Mouse (Mus musculus): Measurements from ENCODE around the gene Zfp128. TPM values are rescaled to one million over a fixed set of nuclear protein-coding genes. Genes with fewer than 3 reads are reported as not detected.
"Not testable (repeated sequence)": the region's sequence is repeated elsewhere in the genome, so short reads cannot be mapped to it uniquely, and the experiment has no call there.

The Zfp128 gene
- polyA plus RNA-seq, 1 experiment from 2014 or later: 1.0 TPM

DNA sequence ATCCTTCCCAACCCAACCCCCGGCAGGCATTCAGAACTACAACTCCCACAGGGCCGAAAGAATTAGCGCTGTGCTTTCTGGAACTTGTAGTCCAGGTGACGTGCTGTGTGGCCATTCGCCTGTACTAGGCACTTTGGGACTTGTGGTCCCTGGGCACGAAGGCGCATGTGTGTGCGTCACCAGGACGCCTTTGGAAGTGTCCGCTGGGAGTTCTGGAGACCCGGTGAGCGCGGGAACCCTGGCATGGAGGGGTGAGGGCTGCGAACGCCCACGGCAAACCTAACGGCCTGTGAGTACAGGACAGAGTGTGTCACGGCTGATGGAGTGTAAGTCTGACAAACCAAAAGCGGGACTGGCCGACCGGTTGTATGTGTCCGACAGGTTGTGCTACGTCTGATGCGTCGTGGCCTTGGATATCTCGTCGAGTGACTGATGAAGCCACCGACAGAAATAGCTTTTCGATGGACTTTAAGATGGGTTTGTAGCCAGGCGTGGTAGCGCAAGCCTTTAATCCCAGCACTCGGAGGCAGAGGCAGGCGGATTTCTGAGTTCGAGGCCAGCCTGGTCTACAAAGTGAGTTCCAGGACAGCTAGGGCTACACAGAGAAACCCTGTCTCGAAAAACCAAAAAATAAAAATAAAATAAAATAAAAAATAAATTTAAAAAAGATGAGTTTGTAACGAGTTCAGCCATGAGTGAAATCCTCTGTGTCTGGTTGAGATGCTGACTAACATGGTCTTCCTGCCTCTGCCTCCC, 16.9 kb downstream of the Zfp128 start, which contains the start of gene Zscan22:
Gene Zscan22, plus strand, starts transcription at position 161 of the 756 bp plus-strand sequence.
- no peaks in the 10 kb centered on the region for H3K27me3 ChIP-seq (replicated peaks)
- no peaks in the 10 kb centered on the region for H3K9me3 ChIP-seq (replicated peaks)
- H3K4me3 ChIP-seq: peak within 1 kb of the TSS; percentile 68
- peak within 1 kb of the TSS; percentile 73 for H3K9ac ChIP-seq
- H3K4me2 ChIP-seq: peak within 1 kb of the TSS; percentile 69
- peak within 1 kb of the TSS; percentile 45; the same call in 1 of the 2 replicates for H3K27ac ChIP-seq
- peaks cover 12% of the 10 kb centered on the region for H3K36me3 ChIP-seq
- peak; percentile 98 for ATAC-seq
- peaks cover 14% of the 10 kb centered on the region for H3K4me1 ChIP-seq
- WGBS (ENCODE audit: insufficient replicate concordance): 3% methylated on average over 36 of the region's 36 CpGs

DNA sequence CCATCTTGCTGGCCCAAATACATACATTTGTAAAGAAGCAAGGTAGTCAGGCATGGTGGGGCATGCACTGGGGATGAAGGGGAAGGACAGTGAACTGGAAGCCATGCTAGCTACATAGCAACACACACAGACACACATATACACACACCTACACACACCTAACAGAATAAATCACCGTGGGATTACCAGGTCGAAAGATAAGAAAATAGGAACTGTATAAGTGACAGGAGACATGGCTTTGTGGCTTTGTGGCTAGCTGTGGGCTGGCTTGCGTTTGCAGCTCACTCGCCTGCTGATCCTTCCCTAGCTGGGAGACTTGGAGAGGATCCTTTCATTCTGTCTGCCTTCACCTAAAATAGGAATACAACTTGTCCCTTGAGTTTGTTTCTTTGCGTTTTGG, 20.5 kb downstream of the Zfp128 start:
- Histone ChIP-seq H3K9me3 (replicated peaks) (no peaks in the 10 kb centered on the region), H3K4me3 (no peak overlapping the region), H3K4me2 (no peak overlapping the region), H3K27me3 (replicated peaks) (no peaks in the 10 kb centered on the region), H3K36me3 (peaks cover 49% of the 10 kb centered on the region), H3K27ac (no peak overlapping the region), H3K9ac (no peak overlapping the region), H3K4me1 (peaks cover 30% of the 10 kb centered on the region)
- WGBS (ENCODE audit: insufficient replicate concordance): 47% methylated on average over 5 of the region's 5 CpGs
- ATAC-seq: no peak

DNA sequence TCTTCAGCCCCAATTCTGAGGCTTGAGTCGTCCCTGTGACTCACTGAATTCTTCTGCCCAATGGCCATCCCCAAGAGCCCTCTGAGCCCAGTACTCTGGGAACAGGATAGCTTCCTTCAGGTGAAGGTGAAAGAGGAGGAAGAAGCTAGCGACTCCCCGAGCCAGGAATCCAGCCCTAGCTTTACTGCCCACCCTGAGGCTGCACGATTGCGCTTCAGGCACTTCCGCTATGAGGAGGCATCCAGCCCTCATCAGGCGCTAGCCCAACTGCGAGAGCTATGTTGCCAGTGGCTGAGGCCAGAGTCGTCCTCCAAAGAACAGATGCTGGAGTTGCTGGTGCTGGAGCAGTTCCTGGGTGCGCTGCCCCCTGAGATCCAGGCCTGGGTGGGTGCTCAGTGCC, 22.6 kb downstream of the Zfp128 start:
- Histone ChIP-seq H3K4me2 (peak overlapping the region; percentile 49), H3K36me3 (peaks cover 70% of the 10 kb centered on the region), H3K4me1 (peaks cover 26% of the 10 kb centered on the region), H3K9me3 (replicated peaks) (no peaks in the 10 kb centered on the region), H3K4me3 (peak overlapping the region; percentile 34), H3K27ac (0 out of 2 replicates have a peak overlapping the region, but pooled peaks have one; percentile 24), H3K9ac (peak overlapping the region; percentile 42; the same call in 1 of the 2 replicates), H3K27me3 (replicated peaks) (no peaks in the 10 kb centered on the region)
- WGBS (ENCODE audit: insufficient replicate concordance): 37% methylated on average over 10 of the region's 10 CpGs
- ATAC-seq: peak; percentile 27

DNA sequence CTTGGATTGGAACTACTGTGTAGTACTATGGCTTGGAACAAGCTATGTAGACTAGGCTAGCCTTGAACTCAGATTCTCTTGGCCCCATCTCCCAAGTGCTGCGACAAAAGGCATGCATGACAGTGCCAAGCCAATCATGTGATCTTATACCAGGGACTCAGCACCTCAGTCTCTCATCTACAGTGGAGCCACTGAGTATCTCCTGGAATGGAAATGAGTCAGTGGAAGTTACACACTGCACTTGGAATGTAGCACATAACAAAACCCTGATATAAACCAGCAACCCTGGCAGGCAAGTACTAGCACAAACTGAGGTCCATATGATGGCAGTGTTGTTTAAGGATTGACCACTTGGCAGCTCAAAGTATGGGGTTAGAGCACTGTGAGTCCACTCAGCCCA, 24.2 kb downstream of the Zfp128 start:
- H3K4me1 ChIP-seq: peaks cover 23% of the 10 kb centered on the region
- H3K36me3 ChIP-seq: peaks cover 71% of the 10 kb centered on the region
- no peak overlapping the region for H3K4me2 ChIP-seq
- no peaks in the 10 kb centered on the region for H3K27me3 ChIP-seq (replicated peaks)
- no peak overlapping the region for H3K4me3 ChIP-seq
- ATAC-seq: no peak
- no peak overlapping the region for H3K27ac ChIP-seq
- H3K9me3 ChIP-seq (replicated peaks): no peaks in the 10 kb centered on the region
- WGBS (ENCODE audit: insufficient replicate concordance): 86% methylated on average over 1 of the region's 1 CpGs
- H3K9ac ChIP-seq: no peak overlapping the region

DNA sequence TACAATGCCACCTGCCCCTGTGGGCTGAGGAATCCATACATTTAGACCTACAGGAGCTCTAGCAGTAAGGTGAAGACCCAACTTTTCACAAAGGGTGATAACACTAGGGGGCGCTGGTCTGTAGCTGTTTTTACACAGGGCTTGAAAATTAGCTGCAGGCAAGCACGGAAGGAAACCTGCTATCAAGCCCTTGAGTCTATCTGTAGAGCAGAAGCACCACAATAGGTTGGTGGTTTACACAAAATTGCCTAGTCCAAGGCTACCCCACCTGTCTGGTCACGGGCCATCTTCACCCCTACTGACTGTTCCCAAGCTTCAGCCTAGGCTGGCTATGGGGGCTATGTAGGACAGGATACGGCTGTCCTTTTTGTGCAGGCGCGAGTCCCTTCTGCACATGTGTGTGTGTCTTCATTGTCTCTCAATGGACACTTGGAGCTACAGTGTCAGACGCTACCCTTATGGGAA, 28.6 kb downstream of the Zfp128 start:
- no peaks in the 10 kb centered on the region for H3K27me3 ChIP-seq (replicated peaks)
- peaks cover 13% of the 10 kb centered on the region; the same call in 1 of the 2 replicates for H3K4me1 ChIP-seq
- ATAC-seq: peak; percentile 62
- no peaks in the 10 kb centered on the region for H3K9me3 ChIP-seq (replicated peaks)
- peak overlapping the region; percentile 70 for H3K4me3 ChIP-seq
- H3K27ac ChIP-seq: peak overlapping the region; percentile 90
- H3K4me2 ChIP-seq: peak overlapping the region; percentile 74
- H3K36me3 ChIP-seq: peaks cover 42% of the 10 kb centered on the region
- 20% methylated on average over 7 of the region's 7 CpGs for WGBS (ENCODE audit: insufficient replicate concordance)
- peak overlapping the region; percentile 69 for H3K9ac ChIP-seq

DNA sequence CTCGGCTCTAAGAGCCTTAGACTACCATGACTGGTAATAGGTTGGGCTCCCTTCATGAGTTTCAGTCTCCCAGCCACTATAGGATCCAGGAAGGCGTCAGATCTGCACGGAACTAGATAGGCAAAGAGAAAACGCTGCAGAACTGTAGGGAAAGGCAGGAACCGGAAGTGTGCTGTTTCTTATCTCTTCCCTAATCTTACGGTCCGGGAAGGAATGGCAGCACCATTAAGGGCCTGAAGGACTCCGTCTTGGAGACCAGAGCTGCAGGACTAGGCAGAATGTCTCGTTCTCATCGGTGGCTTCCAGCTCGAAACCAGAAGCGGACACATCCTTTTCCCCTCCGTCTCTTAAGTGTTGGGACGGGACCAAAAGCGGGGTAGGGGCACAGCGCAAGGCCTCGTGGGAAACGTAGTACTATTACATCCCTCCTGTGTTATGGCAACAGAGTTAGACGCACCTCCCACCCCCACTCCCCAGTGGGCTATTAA, 29.2 kb downstream of the Zfp128 start:
- H3K36me3 ChIP-seq: peaks cover 35% of the 10 kb centered on the region
- ATAC-seq: peak; percentile 84
- WGBS (ENCODE audit: insufficient replicate concordance): 4% methylated on average over 19 of the region's 19 CpGs
- H3K27ac ChIP-seq: peak overlapping the region; percentile 90
- no peaks in the 10 kb centered on the region for H3K27me3 ChIP-seq (replicated peaks)
- peaks cover 12% of the 10 kb centered on the region; the same call in 1 of the 2 replicates for H3K4me1 ChIP-seq
- H3K9ac ChIP-seq: peak overlapping the region; percentile 69
- H3K4me2 ChIP-seq: peak overlapping the region; percentile 74
- H3K9me3 ChIP-seq (replicated peaks): no peaks in the 10 kb centered on the region
- peak overlapping the region; percentile 70 for H3K4me3 ChIP-seq

DNA sequence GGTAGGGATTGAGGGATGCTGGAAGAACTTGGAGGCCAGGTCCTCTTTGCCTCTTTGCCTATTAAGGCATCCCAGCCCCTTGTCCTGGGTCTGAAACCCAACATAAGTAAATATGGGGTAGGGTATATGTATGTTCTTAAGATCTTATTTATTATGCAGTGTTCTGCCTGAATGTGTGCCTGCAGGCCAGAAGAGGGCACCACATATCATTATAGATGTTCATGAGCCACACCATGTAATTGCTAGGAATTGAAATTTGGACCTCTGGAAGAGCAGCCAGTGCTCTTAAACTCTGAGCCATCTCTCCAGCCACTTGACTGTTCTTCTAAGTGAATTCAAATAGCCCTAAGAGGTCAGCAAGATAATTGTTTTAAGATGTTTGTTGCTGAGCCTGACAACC, 32.6 kb downstream of the Zfp128 start:
- Histone ChIP-seq H3K4me3 (no peak overlapping the region), H3K36me3 (peaks cover 2% of the 10 kb centered on the region), H3K4me1 (peaks cover 12% of the 10 kb centered on the region; the same call in 1 of the 2 replicates), H3K9ac (no peak overlapping the region), H3K4me2 (no peak overlapping the region), H3K9me3 (replicated peaks) (no peaks in the 10 kb centered on the region), H3K27me3 (replicated peaks) (no peaks in the 10 kb centered on the region), H3K27ac (no peak overlapping the region)
- no peak for ATAC-seq

DNA sequence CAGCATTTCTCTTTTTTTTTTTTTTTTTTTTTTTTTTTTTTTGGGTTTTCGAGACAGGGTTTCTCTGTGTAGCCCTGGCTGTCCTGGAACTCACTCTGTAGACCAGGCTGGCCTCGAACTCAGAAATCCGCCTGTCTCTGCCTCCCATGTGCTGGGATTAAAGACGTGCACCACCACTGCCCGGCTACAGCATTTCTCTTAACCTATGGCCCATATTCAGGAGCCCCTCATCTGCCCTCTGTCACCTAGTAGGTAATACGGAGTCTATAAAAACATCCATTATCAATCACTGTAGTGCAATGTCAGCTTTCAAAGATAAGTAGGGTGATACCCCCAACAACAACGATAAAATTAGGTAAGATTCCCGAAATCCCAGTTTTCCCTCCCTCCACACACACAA, 39.5 kb downstream of the Zfp128 start:
- 72% methylated on average over 7 of the region's 8 CpGs for WGBS (ENCODE audit: insufficient replicate concordance)
- H3K4me3 ChIP-seq: 0 out of 2 replicates have a peak overlapping the region, but pooled peaks have one; percentile 84
- peaks cover 27% of the 10 kb centered on the region for H3K36me3 ChIP-seq
- H3K9ac ChIP-seq: peak overlapping the region; percentile 83; the same call in 1 of the 2 replicates
- H3K27me3 ChIP-seq (replicated peaks); ATAC-seq; H3K9me3 ChIP-seq (replicated peaks); H3K27ac ChIP-seq: not testable (repeated sequence)
- peak overlapping the region; percentile 88 for H3K4me2 ChIP-seq
- peaks cover 43% of the 10 kb centered on the region for H3K4me1 ChIP-seq

DNA sequence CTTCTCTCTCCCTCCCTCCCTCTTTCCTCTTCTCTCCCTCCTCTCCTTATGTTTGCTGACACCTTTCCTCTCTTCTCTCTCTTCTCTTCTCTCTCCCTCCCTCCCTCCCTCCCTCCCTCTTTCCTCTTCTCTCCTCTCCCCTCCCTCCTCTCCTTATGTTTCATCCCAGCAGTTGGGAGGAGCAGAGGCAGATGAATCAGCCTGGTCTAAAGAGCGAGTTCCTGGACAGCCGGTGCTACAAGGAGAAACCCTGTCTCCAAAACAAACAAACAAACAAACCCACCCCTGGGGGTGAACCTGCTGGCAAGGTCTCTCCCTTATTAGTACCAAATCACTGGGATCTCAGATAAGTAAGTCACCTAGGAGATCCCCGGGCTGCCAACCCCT, 40.3 kb downstream of the Zfp128 start:
- Histone ChIP-seq H3K4me1 (peaks cover 44% of the 10 kb centered on the region), H3K36me3 (peaks cover 35% of the 10 kb centered on the region), H3K27me3 (replicated peaks) (no peaks in the 10 kb centered on the region), H3K9me3 (replicated peaks) (no peaks in the 10 kb centered on the region), H3K4me2 (peak overlapping the region; percentile 88), H3K27ac (peak overlapping the region; percentile 91), H3K9ac (peak overlapping the region; percentile 83), H3K4me3 (peak overlapping the region; percentile 84)
- ATAC-seq: no peak
- 0% methylated on average over 3 of the region's 3 CpGs for WGBS (ENCODE audit: insufficient replicate concordance)

DNA sequence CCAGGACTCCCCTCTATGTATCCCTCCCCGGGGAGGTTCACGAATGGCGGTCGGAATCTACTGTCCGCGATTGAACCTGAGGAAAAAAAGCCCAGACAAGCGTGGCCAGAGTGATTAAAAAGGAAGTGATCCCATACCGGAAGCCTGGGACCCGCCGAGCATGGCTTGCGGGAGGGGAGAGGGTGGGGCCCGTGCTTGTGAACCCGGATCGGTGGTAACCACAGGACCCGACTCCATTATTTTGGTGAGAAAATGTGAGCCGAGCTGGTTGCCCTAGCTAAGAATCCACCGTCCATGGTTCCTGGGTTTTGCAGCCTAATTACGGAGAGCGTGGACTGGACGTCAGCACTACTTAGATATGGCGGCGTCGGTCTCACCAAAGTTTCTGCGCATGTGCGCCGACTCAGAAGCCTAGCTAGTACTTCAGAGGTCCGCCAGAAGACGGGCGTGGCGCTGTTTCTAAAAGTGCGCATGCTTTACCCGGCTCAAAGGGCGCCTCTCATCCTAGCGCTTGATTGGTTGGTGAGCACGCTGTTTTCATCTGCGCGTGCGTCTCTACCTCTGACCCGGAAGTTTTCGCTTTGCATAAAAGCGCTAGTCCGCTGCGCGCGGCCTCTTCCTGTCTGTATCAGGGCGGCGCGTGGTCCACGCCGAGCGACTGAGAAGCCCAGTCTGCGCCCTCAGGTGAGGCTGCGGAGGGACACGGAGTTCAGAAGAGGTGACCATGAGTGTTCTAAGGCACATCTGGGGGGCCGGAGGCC, 40.9 kb downstream of the Zfp128 start, which contains the start of gene Rps5:
Gene Rps5, plus strand, starts transcription at position 586 of the 761 bp plus-strand sequence.
- Histone ChIP-seq H3K4me3 (peak within 1 kb of the TSS; percentile 84), H3K4me1 (peaks cover 44% of the 10 kb centered on the region), H3K36me3 (peaks cover 41% of the 10 kb centered on the region), H3K9me3 (replicated peaks) (no peaks in the 10 kb centered on the region), H3K27me3 (replicated peaks) (no peaks in the 10 kb centered on the region), H3K27ac (peak within 1 kb of the TSS; percentile 91), H3K9ac (peak within 1 kb of the TSS; percentile 87), H3K4me2 (peak within 1 kb of the TSS; percentile 88)
- WGBS (ENCODE audit: insufficient replicate concordance): under 1% methylated on average over 55 of the region's 55 CpGs
- peak; percentile 97 for ATAC-seq

DNA sequence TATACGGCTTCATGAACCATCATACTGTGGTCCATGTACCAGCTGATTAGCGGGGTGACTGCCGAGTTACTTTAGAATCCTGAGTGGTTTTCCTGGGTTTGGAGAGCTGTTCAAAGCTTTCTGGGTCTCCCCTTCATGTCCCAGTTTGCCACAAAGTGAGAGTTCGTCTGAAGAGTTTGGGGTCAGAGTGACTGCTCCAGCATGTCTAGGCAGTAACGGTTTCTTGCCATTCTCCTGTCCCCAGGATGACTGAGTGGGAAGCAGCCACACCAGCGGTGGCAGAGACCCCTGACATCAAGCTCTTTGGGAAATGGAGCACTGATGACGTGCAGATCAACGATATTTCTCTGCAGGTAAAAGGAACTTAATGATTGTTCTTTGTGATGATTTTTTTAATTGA, 41.8 kb downstream of the Zfp128 start:
- Histone ChIP-seq H3K27ac (peak overlapping the region; percentile 55), H3K9ac (peak overlapping the region; percentile 87), H3K27me3 (replicated peaks) (peaks cover 2% of the 10 kb centered on the region), H3K4me2 (peak overlapping the region; percentile 78), H3K4me3 (peak overlapping the region; percentile 84), H3K4me1 (peaks cover 50% of the 10 kb centered on the region), H3K36me3 (peaks cover 47% of the 10 kb centered on the region), H3K9me3 (replicated peaks) (no peaks in the 10 kb centered on the region)
- WGBS (ENCODE audit: insufficient replicate concordance): 1% methylated on average over 8 of the region's 8 CpGs
- no peak for ATAC-seq

DNA sequence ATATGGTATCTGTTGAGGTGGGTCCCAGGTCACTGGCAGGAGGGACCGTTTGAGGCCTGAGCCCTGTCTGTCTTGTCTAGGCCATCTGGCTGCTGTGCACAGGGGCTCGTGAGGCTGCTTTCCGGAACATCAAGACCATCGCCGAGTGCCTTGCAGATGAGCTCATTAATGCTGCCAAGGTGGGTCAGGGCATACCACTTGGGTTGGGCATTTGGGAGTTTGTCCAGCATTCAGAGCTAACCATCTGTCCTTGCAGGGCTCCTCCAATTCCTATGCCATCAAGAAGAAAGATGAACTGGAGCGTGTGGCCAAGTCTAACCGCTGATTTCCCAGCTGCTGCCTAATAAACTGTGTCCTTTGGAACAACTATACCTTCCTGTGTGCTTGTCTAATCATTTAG, 45.3 kb downstream of the Zfp128 start:
- WGBS (ENCODE audit: insufficient replicate concordance): 72% methylated on average over 7 of the region's 7 CpGs
- no peak for ATAC-seq
- H3K27me3 ChIP-seq (replicated peaks): peaks cover 24% of the 10 kb centered on the region
- no peak overlapping the region for H3K9ac ChIP-seq
- no peak overlapping the region for H3K4me3 ChIP-seq
- H3K4me2 ChIP-seq: no peak overlapping the region
- H3K36me3 ChIP-seq: peaks cover 51% of the 10 kb centered on the region
- no peaks in the 10 kb centered on the region for H3K9me3 ChIP-seq (replicated peaks)
- peaks cover 45% of the 10 kb centered on the region for H3K4me1 ChIP-seq
- H3K27ac ChIP-seq: no peak overlapping the region

Measured in liver, embryonic 12.5 days (tissue).